Mouse (Mus musculus) ES-Bruce4 (cell line): ENCODE results near the gene Smcr8.

Source experiments
- CTCF ChIP-seq: IDR thresholded peaks from one replicate; pipeline ENCODE4 v1.8.1; 2011; ENCODE audit warnings: low read depth, low read length
- POLR2A ChIP-seq: IDR thresholded peaks from one replicate; pipeline ENCODE4 v1.8.1; 2011; ENCODE audit warnings: low read length; ENCODE audit not compliant: insufficient read depth

DNA sequence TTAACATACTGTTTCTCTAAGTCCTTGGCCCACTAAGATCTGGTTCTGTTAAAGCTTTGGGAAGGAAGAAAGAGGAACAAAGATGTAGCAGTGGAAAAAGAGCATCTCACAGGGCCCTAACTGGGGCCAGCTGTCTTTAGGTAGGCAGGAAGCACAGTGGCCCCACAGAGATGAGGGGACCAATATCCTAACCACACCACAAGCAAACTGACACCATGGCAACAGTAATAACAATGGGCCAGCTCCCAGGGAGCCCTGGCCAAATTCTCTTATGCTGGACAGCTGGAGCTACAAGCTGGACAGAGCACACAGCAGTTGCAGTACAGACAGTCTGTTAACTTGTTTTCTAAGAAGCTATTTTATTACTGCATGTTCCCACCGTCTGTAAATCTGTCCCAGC, 10.3 kb downstream of the Smcr8 start:
- TF ChIP-seq POLR2A (no peak), CTCF (no peak)
